Mouse (Mus musculus): Measurements from ENCODE around the gene 1700030J22Rik.
A peak's percentile ranks its signal among the peaks of the same experiment; 100 is the strongest.

Gene 1700030J22Rik

DNA sequence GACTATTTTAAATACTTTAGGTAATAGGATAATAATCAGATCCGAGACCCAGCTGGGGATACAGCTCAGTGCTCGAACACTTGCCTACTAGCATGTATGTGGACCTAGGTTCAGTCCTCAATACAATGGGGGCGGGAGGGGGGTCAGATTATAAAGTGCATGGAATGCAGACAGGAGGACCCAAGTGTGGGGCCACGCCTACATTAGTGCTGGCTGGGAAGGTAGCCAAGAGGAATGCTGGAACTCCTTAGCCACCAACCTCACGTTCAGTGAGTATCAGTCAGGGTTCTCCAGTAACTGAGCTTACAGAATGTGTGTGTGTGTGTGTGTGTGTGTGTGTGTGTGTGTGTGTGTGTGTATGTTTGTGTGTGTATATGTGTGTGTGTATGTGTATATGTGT is 27.4 kb downstream of the 1700030J22Rik start:
- DNase-seq, result peak; percentile 44 to 60

DNA sequence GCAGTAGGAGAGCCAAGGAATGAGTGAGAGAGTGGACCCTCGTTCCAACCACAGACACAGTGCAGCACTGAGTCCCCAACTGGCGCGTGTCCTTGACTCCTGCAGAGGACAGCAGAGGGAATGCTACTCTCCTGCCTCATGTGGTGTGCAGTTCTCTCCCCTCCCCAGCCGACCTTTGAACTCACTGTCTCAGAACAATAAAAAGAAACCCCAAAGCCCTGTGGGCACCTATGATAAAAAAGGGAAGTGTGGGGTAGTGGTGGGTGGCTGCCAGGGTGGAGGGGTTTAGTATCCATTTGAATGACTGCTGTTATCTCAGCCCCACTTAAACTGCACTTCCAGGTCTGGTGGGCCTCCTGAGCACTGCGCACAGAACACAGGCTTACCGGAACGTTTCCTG is 31.2 kb downstream of the 1700030J22Rik start:
- no peak for DNase-seq

DNA sequence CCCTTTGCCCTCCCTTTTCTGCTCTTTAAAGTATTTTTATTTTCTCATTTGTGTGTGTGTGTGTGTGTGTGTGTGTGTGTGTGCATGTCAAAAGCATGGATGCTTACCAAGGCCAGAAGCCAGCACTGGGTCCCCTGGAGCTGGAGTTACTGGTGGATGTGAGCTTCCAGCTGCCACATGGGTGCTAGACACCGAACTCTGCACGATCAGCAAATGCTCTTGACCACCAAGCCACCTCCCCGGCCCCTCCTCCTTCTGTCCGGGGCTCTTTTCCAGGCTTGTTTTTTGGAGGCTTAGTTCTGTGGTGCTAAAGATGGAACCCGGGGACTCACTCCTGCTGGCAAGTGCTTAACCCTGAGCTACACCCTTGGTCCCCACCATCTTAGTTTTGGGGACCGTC is 31.9 kb downstream of the 1700030J22Rik start:
- DNase-seq, result peak in 1 of 2 experiments; percentile 57

DNA sequence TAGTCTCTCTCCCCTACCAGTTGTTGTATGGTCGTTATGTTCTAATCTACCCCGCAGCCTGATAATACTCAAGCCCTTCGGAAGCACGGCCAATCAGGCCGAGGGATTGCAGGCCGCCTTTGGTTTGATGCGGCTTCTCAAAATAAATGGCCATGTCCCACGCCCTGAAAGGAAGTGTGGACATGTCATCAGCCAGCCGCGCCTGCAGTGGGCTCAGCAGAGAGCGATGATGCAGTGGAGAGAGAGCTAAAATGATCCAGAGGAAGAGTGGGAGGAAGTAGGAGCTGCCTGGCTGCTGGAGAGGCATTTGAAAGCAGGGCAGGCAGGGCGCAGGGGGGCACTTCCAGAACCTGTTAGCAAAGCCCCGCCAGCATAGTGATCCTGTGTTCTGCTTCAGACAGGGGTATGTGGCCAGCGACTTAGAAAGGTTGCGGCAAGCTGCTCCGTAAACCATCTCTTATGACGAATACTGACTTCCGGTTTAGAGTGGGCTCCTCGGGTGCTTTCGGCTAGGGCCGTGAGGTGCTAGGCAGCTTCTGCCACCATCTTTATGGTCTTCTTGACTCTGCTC is 32.4 kb downstream of the 1700030J22Rik start:
- peak; percentile 36 to 47 for DNase-seq

DNA sequence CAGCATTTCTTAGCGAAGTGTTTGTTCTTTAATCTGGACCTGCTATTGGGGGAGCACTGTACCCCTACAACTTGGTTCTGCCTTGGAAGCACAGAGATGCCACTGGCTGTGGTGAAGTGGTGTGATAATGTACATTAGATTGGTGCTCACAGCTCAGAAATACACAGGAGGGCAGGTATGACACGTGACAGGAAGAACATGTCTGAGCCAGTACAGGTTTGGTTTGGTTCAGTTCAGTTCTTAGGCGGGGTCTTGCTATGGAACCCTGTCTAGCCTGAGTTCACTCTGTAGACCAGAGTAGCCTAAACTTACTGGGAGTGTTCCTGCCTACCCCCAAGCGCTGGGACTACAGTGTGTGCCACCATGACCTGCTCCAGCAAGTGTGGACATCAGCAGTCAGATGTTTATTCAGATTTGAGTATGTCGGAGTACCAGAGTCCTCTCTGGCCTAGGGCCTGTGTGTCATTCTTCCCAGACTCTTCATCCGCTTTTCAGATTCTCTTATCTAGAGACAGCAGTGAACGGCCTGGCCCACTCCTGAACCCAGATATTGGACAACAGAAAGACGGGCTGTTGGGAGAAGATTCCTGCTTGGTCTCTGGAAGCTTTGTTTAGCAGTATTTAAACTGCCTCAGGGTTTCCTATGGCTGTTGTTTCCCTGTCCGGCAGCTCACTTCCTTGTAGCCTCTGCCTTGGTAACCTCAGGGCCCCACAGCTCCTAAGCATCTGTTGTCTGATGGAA is 33.4 kb downstream of the 1700030J22Rik start:
- no peak for DNase-seq

DNA sequence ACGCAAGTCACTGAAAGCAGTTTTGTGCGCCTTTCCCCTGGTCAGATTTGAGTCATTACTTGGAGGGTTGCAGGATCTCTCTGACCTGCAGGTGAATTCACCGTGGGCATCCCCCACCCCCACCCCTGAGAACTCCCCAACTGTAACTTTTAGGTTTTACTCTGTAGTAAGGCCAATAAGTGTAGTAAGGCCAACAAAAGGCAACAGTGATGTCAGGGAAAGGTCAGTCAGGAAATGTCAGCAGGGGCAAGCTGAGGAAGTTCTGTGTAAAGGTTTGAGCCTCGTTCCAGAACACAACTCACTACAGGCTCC is 34.4 kb downstream of the 1700030J22Rik start:
- DNase-seq, result no peak

DNA sequence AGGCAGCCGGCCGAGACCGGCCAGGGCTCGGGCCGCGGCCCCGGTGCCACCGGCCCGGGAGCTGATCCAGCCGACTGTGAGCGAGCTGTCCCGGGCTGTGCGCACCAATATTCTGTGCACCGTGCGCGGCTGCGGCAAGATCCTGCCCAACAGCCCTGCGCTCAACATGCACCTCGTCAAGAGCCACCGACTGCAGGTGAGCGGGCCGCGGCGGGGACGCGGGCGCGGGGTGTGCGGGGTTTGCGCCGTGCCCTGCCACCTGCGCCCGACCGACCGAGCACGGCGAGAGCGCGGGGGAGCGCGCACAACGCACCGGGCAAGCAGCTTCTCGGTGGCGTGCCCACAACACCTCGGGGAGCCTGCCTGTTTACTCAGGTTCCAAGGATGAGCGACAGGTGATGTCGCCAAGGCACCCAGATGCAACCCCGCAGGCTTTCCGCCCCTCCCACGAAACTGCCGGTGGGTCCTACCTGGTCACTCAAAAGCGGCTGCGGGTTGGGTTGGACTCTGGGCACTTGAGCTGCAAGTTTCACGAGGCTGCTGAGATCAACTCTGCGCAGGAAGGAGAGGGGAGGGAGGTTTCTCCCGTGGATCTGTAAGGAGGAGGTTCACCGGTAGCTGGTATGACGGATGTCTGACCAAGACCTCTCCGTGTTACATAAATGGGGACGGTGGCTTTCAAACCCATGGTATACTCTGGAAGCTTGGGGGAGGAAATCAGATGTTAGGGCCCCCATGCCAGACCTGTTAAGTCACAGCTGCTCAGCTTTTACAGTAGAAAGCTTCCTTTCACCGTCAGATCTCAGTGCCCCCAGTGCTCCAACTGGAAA is 35.0 kb downstream of the 1700030J22Rik start:
- peak; percentile 39 to 45 for DNase-seq

DNA sequence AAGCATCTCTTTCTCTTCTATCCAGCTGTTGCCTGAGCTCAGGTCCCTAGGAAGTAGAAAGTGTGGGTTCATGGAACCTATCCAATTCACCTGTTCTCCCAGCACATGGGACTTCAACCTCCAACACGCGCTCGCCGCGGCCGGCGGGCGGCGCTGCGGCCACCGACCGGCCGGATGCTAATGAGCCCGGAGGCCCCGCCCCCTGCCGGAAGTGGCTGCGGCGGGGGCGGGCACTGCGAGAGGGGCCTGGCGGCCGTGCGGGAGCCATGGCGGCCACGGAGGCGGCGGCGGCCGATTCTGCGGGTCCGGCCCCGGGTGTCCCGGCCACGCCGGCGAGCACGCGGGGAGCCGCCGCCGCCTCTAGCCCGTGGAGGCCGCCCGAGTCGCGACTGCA is 35.6 kb downstream of the 1700030J22Rik start, which contains the start of gene Atmin:
Atmin (plus strand) TSS at position 233 of the 394 bp plus-strand sequence.
- DNase-seq, result peak; percentile 92

DNA sequence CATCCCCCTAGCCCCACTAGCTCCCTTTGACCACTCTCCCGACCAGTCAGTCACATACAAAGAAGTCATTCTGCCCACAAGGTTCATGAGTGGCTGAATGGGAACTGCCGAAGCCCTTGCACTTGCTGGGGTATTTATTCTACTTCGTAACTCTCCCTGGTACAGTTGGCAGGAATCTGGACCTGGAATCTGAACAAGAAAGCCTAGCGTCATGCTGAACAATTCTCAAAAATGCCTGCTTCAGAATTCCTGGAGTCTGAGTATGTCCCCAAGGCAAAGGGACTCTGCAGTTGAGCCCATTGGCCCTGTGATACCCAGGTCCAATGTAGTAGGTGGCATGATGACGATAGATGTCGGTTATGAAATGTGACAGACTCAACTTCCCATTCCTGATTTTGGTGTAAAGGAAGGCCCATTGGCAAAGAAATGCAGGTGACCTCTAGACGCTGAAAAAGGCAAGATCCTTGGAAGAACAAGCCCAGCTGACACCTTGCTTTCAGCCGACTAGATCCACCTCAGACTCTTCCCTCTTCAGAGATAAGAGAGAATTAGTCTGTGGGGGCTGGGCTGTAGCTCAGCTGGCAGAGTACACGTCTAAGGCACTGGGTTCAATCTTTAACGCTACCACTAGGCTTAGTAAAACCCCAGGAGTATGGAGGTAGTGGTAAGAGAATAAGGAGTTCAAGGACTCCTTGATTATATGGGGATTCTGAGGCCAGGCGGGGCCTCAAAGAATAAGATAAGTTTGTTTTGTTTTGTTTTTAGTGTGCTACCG is 36.3 kb downstream of the 1700030J22Rik start:
- no peak for DNase-seq

DNA sequence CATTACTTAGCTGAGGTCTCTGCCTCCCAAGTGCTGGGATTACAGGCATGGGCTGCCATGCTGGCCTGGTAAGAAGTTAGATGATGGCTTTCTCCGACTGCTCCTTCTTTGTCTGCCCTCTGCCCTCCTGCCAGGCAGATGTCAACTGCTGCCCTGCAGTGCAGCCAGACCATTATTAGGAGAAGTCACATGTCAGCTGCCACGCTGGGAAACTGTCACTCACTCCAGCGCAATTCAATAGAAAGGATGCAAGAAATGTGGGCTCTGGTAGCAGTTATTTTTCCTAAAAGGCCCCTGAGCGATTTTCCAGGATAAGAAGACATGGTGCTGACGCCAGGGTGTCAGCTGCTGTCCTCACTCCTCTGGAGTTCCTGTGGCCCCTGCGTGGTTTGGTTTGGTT is 43.3 kb downstream of the 1700030J22Rik start:
- no peak for DNase-seq

DNA sequence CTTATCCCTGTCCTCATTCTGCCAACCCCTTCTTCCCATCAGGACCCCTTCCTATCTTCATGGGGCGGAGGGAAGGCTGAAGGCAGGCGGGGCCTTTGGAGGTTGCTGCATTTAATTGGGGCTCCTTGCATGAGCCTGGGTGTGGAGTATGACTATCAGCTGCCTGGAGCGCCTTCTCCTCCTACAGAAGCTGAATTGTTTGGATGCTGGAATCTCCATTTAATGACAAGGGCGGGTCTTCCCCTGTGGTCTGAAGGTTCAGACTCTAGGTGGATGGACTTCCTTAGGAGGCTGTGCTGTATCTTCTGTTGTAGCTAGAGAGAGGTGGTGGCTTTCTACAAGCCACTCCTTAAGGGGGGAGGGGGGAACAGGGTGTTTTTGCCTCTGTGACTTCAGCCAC is 43.8 kb downstream of the 1700030J22Rik start:
- no peak for DNase-seq

DNA sequence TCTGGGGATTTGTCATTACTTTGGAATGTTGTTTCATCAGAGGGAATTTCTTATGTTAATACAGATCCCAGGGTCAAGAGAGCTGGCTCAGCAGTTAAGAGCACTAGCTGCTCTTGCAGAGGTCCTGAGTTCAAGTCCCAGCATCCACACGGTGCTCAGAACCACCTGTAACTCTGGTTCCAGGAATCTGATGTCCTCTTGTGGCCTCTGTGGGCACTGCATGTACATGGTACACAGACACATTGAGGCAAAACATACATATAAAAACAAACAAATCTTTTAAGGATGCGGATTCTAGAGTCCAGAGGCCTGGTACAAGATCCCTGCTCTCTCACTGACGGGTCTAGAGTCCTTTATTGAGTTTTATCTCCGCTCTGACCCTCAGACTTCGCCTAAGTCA is 50.2 kb downstream of the 1700030J22Rik start:
- no peak for DNase-seq

DNA sequence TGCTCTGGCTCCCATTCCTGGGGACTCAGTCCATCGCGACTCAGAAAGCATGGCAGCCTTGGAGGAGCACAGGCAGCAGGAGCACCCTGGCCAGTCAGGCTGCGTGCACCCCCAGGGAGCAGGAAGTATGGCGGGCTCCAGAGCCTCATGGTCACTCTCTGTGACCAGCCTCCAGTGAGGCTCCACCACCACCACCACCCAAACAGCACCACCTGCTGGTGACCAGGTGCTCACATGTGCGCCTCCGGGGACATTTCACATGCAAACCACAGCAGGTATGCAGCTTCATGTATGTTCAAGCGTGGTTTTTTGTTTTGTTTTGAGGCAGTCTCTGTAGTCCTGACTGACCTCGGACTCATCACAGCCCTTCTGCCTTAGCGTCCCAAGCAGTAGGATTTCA is 50.9 kb downstream of the 1700030J22Rik start:
- peak; percentile 35 to 68 for DNase-seq

DNA sequence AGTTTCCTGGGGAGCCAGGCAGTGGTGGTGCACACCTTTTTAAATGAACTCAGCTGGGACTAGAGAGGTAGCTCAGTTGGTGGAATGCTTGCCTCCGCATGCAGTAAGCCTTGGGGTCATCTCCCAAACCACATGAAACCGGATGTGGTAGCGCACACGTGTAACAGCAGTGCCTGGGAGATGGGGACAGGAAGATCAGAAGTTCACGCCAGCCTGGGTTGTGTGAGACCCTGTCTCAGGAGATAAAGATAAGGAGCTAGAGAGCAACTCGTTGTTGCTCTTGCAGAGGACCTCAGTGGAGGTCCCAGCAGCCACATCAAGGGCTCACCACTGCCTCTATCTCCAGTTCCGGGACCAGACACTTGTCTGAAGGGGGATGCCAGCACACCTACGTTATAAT is 55.2 kb downstream of the 1700030J22Rik start:
- no peak for DNase-seq

DNA sequence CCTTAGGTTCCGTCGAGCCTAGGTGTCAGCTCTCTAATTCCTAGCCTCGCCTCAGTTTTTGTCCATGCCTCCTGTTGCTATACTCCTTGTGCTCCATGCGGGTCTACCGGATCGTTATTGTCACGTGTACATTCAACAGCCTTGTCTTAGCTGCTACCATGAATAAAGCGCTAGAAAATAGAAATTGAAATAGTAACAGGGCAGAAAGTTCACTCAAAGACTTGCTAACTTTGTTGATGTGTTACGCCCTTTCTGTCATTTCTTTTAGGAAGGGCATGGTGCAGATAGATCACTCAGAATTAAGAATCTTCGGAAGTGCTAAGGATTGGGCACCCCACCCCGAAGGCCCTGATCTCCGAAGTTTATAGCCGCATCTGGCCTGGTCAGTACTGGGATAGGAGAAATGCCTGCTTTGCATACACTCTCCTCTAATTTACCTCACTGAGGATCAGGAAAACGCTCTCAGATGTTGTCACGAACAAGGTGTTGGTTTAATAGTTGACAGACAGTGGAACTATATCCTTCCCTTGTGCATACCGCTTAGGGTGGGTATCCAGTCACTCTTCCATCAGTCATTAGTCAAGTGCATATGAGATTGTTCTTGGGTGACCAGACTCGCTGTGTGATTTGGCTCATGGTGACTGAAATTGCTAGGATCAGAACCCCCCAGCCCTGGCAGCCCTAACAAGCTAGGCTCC is 56.5 kb downstream of the 1700030J22Rik start:
- DNase-seq, result no peak

DNA sequence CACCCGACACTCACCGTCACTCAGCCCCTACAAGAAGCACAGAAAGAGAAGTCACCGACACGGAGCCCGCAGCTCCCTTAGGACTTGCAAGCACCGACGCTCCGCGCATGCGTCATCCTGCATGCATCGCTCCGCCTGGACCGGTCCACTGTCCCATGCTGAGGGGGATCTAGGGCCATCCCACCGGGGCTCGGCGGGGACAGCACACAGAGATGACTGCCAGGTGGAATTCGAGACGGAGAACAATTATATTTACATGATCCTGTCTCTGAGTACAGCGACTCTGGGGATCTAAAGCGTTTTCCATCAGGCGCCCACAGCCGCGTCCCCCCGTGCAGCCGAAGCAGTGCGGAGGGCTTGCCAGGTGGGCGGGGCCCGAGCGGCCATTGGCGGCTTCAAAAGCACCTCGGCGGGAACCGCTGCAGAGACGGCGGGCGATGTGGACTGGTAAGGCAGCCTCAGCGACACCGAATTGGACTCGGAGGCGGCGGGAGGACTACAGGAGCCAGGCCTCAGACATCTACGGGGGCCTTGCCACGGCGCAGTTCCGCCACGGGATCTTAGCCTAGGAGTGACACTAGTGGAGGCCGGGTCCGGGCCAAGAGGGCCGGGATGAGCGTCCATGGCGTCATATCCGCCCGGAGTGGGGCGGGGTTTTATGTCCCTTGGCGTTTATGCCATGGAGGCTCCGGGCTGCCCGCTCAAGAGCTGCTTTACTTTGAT is 57.3 kb downstream of the 1700030J22Rik start, which contains the start of the genes Cmc2 and Cenpn:
Cmc2 (minus strand) TSS at position 119 of the 723 bp plus-strand sequence.
Cenpn (plus strand) TSS at position 394 of the 723 bp plus-strand sequence.
- DNase-seq, result peak; percentile 93 to 94

DNA sequence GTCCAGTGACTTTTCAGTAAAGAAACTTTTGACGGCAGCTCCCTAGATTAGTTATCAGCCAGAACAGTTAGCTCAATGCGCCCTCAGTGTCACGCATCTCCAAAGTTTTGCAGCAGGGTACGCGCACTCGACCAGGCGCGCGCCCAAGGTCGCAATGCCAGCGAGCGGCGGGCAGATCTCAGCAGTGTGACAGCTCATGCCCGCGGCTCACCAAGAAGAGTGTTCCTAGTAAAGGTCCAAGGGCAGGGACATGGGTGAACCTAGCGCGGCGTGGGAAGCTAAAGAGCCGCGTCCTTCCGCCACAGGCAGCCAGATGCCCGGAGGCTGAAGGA is 57.8 kb downstream of the 1700030J22Rik start:
- DNase-seq, result no peak
